Mouse (Mus musculus) G1E (cell line): Measurements from ENCODE around the gene Hist1h2bq. TPM values are rescaled to one million over a fixed set of nuclear protein-coding genes. Genes with fewer than 3 reads are reported as not detected.
A peak's percentile ranks its signal among the peaks of the same experiment; 100 is the strongest.
"Not testable (repeated sequence)": the region's sequence is repeated elsewhere in the genome, so short reads cannot be mapped to it uniquely, and the experiment has no call there.

ENCODE experiments used
- ATAC-seq: 2 replicates; pipeline ENCODE4 v1.8.0; 2016; ENCODE audit warnings: mild to moderate bottlenecking; ENCODE audit not compliant: insufficient number of reproducible peaks, poor library complexity, low FRiP score, severe bottlenecking; ENCODE audit errors: extremely low read depth
- DNase-seq: peaks from one replicate; pipeline ENCODE4 v3.0.0; 2012; ENCODE audit warnings: low spot score
- H3K27me3 ChIP-seq: 2 replicates; pipeline ENCODE4 v1.6.1; 2012; ENCODE audit warnings: mild to moderate bottlenecking, low read length, inconsistent platforms; ENCODE audit not compliant: insufficient read depth
- H3K36me3 ChIP-seq: replicated peaks from 2 replicates; pipeline ENCODE3; 2012; ENCODE audit warnings: mild to moderate bottlenecking, inconsistent platforms
- H3K4me1 ChIP-seq: 2 replicates; pipeline ENCODE4 v1.6.1; 2012; ENCODE audit warnings: low read depth, low read length, inconsistent platforms, mixed read lengths; ENCODE audit not compliant: insufficient read depth
- H3K4me3 ChIP-seq: 2 replicates; pipeline ENCODE4 v1.5.1; 2012; ENCODE audit warnings: low read depth, mild to moderate bottlenecking, inconsistent platforms, low read length, moderate library complexity, mixed read lengths
- H3K9me3 ChIP-seq: replicated peaks from 2 replicates; pipeline ENCODE4 v1.6.1; 2012; ENCODE audit warnings: inconsistent platforms
- CTCF ChIP-seq: IDR thresholded peaks from 2 replicates; pipeline ENCODE4 v1.5.1; 2012; ENCODE audit warnings: low read depth, low read length, inconsistent platforms, mixed read lengths
- GATA1 ChIP-seq: IDR thresholded peaks from 2 replicates; pipeline ENCODE4 v1.6.1; 2012; ENCODE audit warnings: borderline replicate concordance, low read length, inconsistent platforms, mixed read lengths
- GATA2 ChIP-seq: IDR thresholded peaks from 2 replicates; pipeline ENCODE4 v1.6.1; 2012; ENCODE audit warnings: low read depth, low read length, inconsistent platforms, borderline replicate concordance
- POLR2AphosphoS5 ChIP-seq: IDR thresholded peaks from 2 replicates; pipeline ENCODE4 v1.6.1; 2012; ENCODE audit warnings: low read depth, low read length, inconsistent platforms; ENCODE audit not compliant: insufficient replicate concordance
- TAL1 ChIP-seq: conservative IDR thresholded peaks from 2 replicates; pipeline ENCODE4 v1.6.1; 2012; ENCODE audit warnings: low read depth, low read length, inconsistent platforms, mixed read lengths
- polyA plus RNA-seq: library from polyadenylated mRNA; stranded (reverse); fragments of >175 nt; gene quantifications from 2 replicates; pipeline ENCODE4 v1.2.3, GENCODE M21; 2012
- total RNA-seq, 2 experiments: library from RNA; stranded (forward) in 1 of 2; stranded (reverse) in 1 of 2; fragments of 200-1000 nt in 1 of 2; fragments of >200 nt in 1 of 2; fragmentation: Nextera tagmentation in 1 of 2; gene quantifications; 2 replicates each; pipeline ENCODE4 v1.2.3; 2014 to 2017

The Hist1h2bq gene
- total and polyA plus RNA-seq, 3 experiments: 5.1 to 1,081 (median 1,023) TPM

DNA sequence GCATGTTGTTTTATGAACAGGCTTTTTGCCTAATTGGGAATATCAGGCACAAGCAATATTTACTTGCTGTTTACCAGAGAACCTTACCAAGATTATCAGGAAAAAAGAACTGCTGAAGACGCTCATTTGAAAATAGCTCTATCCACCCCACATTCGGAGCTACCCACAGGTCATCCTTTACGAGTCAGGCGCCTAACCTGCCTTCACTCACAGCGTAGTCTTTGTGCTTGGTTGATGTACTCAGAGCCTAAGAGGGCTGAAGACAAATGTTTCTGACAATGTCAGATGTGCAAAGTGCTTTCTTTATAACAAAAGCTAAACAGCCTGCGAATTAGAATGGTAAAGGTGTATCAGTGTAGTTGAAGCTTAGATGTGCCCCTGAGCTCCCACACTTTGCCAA, 25.7 kb downstream of the Hist1h2bq start:
- H3K36me3 ChIP-seq: no peaks in the 10 kb centered on the region
- peaks cover 24% of the 10 kb centered on the region for H3K4me1 ChIP-seq
- H3K4me3 ChIP-seq: no peak overlapping the region
- ATAC-seq (no peak), DNase-seq (no peak)
- H3K9me3 ChIP-seq: no peaks in the 10 kb centered on the region
- TF ChIP-seq TAL1 (no peak), POLR2AphosphoS5 (no peak), CTCF (no peak), GATA2 (no peak), GATA1 (no peak)
- H3K27me3 ChIP-seq: no peaks in the 10 kb centered on the region

GRCm38 (mm10) chr13:21783734-21784161, 26.2 kb downstream of the Hist1h2bq start:
- peaks cover 21% of the 10 kb centered on the region for H3K4me1 ChIP-seq
- H3K4me3 ChIP-seq: peak overlapping the region; percentile 33; the same call in 1 of the 2 replicates
- no peaks in the 10 kb centered on the region for H3K27me3 ChIP-seq
- ATAC-seq: no peak
- no peak for TF ChIP-seq TAL1
- no peak for TF ChIP-seq GATA2
- no peak for TF ChIP-seq POLR2AphosphoS5
- no peak for TF ChIP-seq GATA1
- no peak for TF ChIP-seq CTCF
- H3K36me3 ChIP-seq: no peaks in the 10 kb centered on the region
- DNase-seq: no peak
- H3K9me3 ChIP-seq: no peaks in the 10 kb centered on the region

DNA sequence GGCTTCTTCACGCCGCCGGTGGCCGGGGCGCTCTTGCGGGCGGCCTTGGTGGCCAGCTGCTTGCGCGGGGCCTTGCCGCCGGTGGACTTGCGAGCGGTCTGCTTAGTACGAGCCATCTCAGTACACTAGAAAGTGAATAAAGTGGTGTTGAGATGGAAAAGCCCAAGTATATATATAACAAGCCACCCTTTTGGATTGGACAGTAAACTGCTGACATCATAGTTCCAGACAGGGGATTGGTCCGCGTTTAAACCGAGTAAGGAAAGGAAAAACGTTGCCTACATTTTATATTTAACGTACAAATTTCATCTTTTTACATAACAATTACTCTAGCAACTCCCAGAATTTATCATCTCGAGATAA, 26.8 kb downstream of the Hist1h2bq start, which contains the start of gene Hist1h3i:
TSS of gene Hist1h3i (minus strand) at position 116 of the 363 bp plus-strand sequence.
- Histone ChIP-seq H3K27me3 (no peaks in the 10 kb centered on the region), H3K36me3 (no peaks in the 10 kb centered on the region), H3K4me1 (peaks cover 19% of the 10 kb centered on the region), H3K9me3 (no peaks in the 10 kb centered on the region), H3K4me3 (peak within 1 kb of the TSS; percentile 63; the same call in 1 of the 2 replicates)
- TF ChIP-seq POLR2AphosphoS5 (peak; percentile 93; the same call in 1 of the 2 replicates), TAL1 (no peak)
- no peak for ATAC-seq
- peak; percentile 51 for DNase-seq

GRCm38 (mm10) chr13:21782361-21783254, 27.4 kb downstream of the Hist1h2bq start:
- H3K9me3 ChIP-seq, ATAC-seq, H3K27me3 ChIP-seq, DNase-seq, H3K36me3 ChIP-seq: not testable (repeated sequence)
- peak; percentile 83 for TF ChIP-seq POLR2AphosphoS5
- H3K4me1 ChIP-seq: peaks cover 18% of the 10 kb centered on the region
- peak overlapping the region; percentile 63; the same call in 1 of the 2 replicates for H3K4me3 ChIP-seq

- H3K36me3 ChIP-seq: no peaks in the 10 kb centered on the region
- H3K4me1 ChIP-seq: peaks cover 23% of the 10 kb centered on the region
- H3K4me3 ChIP-seq: no peak overlapping the region
- no peaks in the 10 kb centered on the region for H3K9me3 ChIP-seq
- TF ChIP-seq GATA1 (no peak), POLR2AphosphoS5 (0 out of 2 replicates have a peak, but pooled peaks have one; percentile 27)
- DNase-seq: no peak
- H3K27me3 ChIP-seq: no peaks in the 10 kb centered on the region
- no peak for ATAC-seq
These were observed 28.4 kb downstream of the Hist1h2bq start for GRCm38 (mm10) chr13:21781639-21782038.

DNA sequence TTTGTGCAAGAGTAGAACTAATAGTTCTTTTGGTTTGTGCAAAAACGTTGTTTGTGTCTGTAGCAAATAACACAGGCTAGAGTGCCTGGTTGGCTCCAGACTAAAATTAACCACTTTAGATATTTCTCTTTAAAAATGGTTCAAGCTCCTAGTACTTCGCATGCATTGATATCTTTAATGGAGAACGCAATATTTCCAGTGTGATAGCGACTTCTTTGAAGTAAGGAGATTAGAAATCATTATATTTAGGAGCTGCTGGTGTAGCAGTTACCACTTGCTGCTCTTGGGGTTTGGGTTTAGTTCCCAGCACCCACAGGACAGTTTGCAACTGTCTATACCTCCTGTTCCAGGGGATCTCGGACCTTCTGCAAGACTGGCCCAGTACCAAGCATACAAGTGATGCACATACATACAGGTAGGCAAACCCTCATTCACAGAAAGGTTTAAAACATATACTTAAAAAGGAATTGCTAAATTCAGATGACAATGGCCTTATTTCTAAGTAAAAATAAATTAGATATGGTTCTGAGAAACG, 28.9 kb downstream of the Hist1h2bq start:
- Histone ChIP-seq H3K4me3 (no peak overlapping the region; the same call in 1 of the 2 replicates), H3K4me1 (peaks cover 25% of the 10 kb centered on the region)
- DNase-seq: no peak

More for the DNA sequence above, 28.9 kb downstream of the Hist1h2bq start:
- ATAC-seq: no peak
- Histone ChIP-seq H3K9me3 (no peaks in the 10 kb centered on the region), H3K36me3 (no peaks in the 10 kb centered on the region), H3K27me3 (no peaks in the 10 kb centered on the region)
- TF ChIP-seq CTCF: no peak
- no peak for TF ChIP-seq GATA2
- TF ChIP-seq GATA1: no peak
- no peak for TF ChIP-seq POLR2AphosphoS5
- no peak for TF ChIP-seq TAL1
